Mouse (Mus musculus): ENCODE data around the gene Gm2022.
"Not testable (repeated sequence)": the region's sequence is repeated elsewhere in the genome, so short reads cannot be mapped to it uniquely, and the experiment has no call there.

Gene Gm2022

GRCm38 (mm10) chr12:87895070-87895469 is at the start of gene Gm2022:
Gene Gm2022 (plus strand): TSS chr12:87895370.
- not testable (repeated sequence) for H3K27me3 ChIP-seq (ENCODE audit: insufficient read depth, low read length); H3K9me3 ChIP-seq (ENCODE audit: low read length); H3K4me3 ChIP-seq (replicated peaks; ENCODE audit: low read length); H3K36me3 ChIP-seq (ENCODE audit: insufficient read depth, low read length); H3K4me1 ChIP-seq (replicated peaks; ENCODE audit: low read depth, low read length)

GRCm38 (mm10) chr12:87850657-87851056 is 44.5 kb upstream of the Gm2022 start:
- H3K36me3 ChIP-seq (ENCODE audit: insufficient read depth, low read length); H3K4me1 ChIP-seq (replicated peaks; ENCODE audit: low read depth, low read length); H3K4me3 ChIP-seq (replicated peaks; ENCODE audit: low read length); H3K9me3 ChIP-seq (ENCODE audit: low read length); H3K27me3 ChIP-seq (ENCODE audit: insufficient read depth, low read length): not testable (repeated sequence)

- not testable (repeated sequence) for H3K4me3 ChIP-seq (replicated peaks; ENCODE audit: low read length); H3K36me3 ChIP-seq (ENCODE audit: insufficient read depth, low read length); H3K4me1 ChIP-seq (replicated peaks; ENCODE audit: low read depth, low read length); H3K9me3 ChIP-seq (ENCODE audit: low read length); H3K27me3 ChIP-seq (ENCODE audit: insufficient read depth, low read length)
These were observed 39.1 kb upstream of the Gm2022 start for GRCm38 (mm10) chr12:87856067-87856466.

- not testable (repeated sequence) for H3K27me3 ChIP-seq (ENCODE audit: insufficient read depth, low read length); H3K4me3 ChIP-seq (replicated peaks; ENCODE audit: low read length); H3K4me1 ChIP-seq (replicated peaks; ENCODE audit: low read depth, low read length); H3K36me3 ChIP-seq (ENCODE audit: insufficient read depth, low read length)
- H3K9me3 ChIP-seq (ENCODE audit: low read length), result peaks cover 21% of the 10 kb centered on the region
These were observed 33.2 kb upstream of the Gm2022 start for GRCm38 (mm10) chr12:87861740-87862692.

GRCm38 (mm10) chr12:87863638-87864037 is 31.5 kb upstream of the Gm2022 start:
- not testable (repeated sequence) for H3K4me1 ChIP-seq (replicated peaks; ENCODE audit: low read depth, low read length); H3K27me3 ChIP-seq (ENCODE audit: insufficient read depth, low read length); H3K36me3 ChIP-seq (ENCODE audit: insufficient read depth, low read length); H3K4me3 ChIP-seq (replicated peaks; ENCODE audit: low read length)
- peaks cover 21% of the 10 kb centered on the region for H3K9me3 ChIP-seq (ENCODE audit: low read length)

GRCm38 (mm10) chr12:87864048-87864447 is 31.1 kb upstream of the Gm2022 start:
- peaks cover 21% of the 10 kb centered on the region for H3K9me3 ChIP-seq (ENCODE audit: low read length)
- H3K4me3 ChIP-seq (replicated peaks; ENCODE audit: low read length); H3K4me1 ChIP-seq (replicated peaks; ENCODE audit: low read depth, low read length); H3K36me3 ChIP-seq (ENCODE audit: insufficient read depth, low read length); H3K27me3 ChIP-seq (ENCODE audit: insufficient read depth, low read length): not testable (repeated sequence)

- H3K9me3 ChIP-seq (ENCODE audit: low read length); H3K4me1 ChIP-seq (replicated peaks; ENCODE audit: low read depth, low read length); H3K27me3 ChIP-seq (ENCODE audit: insufficient read depth, low read length); H3K4me3 ChIP-seq (replicated peaks; ENCODE audit: low read length); H3K36me3 ChIP-seq (ENCODE audit: insufficient read depth, low read length): not testable (repeated sequence)
These were observed 21.4 kb upstream of the Gm2022 start, which contains the start of gene Gm2016 for GRCm38 (mm10) chr12:87873772-87874171. Gene Gm2016 (plus strand): TSS chr12:87874072.

GRCm38 (mm10) chr12:87919721-87920120 is 24.6 kb downstream of the Gm2022 start, which contains the start of gene Gm2035:
Gene Gm2035 (minus strand): TSS chr12:87919857.
- not testable (repeated sequence) for H3K27me3 ChIP-seq (ENCODE audit: insufficient read depth, low read length); H3K4me1 ChIP-seq (replicated peaks; ENCODE audit: low read depth, low read length); H3K4me3 ChIP-seq (replicated peaks; ENCODE audit: low read length); H3K9me3 ChIP-seq (ENCODE audit: low read length); H3K36me3 ChIP-seq (ENCODE audit: insufficient read depth, low read length)

Measured in E14TG2a.4 (cell line).